Mouse (Mus musculus) liver, embryonic 14.5 days (tissue): Measurements from ENCODE around the gene Srm. TPM values are rescaled to one million over a fixed set of nuclear protein-coding genes. Genes with fewer than 3 reads are reported as not detected.

ENCODE experiments used
- ATAC-seq: fragments of 200-750 bp; cut with Nextera tagmentation; 2 replicates; pipeline ENCODE4 v1.8.0; 2017; ENCODE audit warnings: moderate number of reproducible peaks, mild to moderate bottlenecking, moderate library complexity; ENCODE audit not compliant: insufficient read depth
- DNase-seq, 3 experiments: peaks; one replicate each; pipeline ENCODE4 v3.0.0-alpha.2; 2012 to 2013; ENCODE audit warnings: low read depth in 3 of 3, low spot score in 3 of 3
- H3K27ac ChIP-seq: fragments of 300-500 bp; sonication (generic); 2 replicates; pipeline ENCODE4 v1.5.1; 2014; ENCODE audit warnings: moderate library complexity, mild to moderate bottlenecking, control low read depth, inconsistent platforms
- H3K27me3 ChIP-seq: fragments of 300-500 bp; sonication (generic); 2 replicates; pipeline ENCODE4 v1.6.1; 2014; ENCODE audit warnings: mild to moderate bottlenecking, low read length, moderate library complexity; ENCODE audit not compliant: control insufficient read depth, insufficient read depth
- H3K36me3 ChIP-seq: fragments of 300-500 bp; sonication (generic); replicated peaks from 2 replicates; pipeline ENCODE4 v1.6.1; 2014; ENCODE audit warnings: low read depth; ENCODE audit not compliant: control insufficient read depth, insufficient read depth
- H3K4me1 ChIP-seq, 2 experiments: fragments of 200-500 bp in 1 of 2; fragments of 300-500 bp in 1 of 2; sonication (generic) in 1 of 2; replicated peaks; 2 replicates each; pipeline ENCODE4 v1.6.1; 2012 to 2014; ENCODE audit warnings: antibody characterized with exemption in 1 of 2, inconsistent platforms in 1 of 2, low read length in 1 of 2; ENCODE audit not compliant: control insufficient read depth in 2 of 2, insufficient read depth in 2 of 2
- H3K4me2 ChIP-seq: fragments of 300-500 bp; sonication (generic); 2 replicates; pipeline ENCODE4 v1.6.1; 2014; ENCODE audit warnings: low read depth, mild to moderate bottlenecking, control low read depth, moderate library complexity
- H3K4me3 ChIP-seq, 2 experiments: fragments of 200-500 bp in 1 of 2; fragments of 300-500 bp in 1 of 2; sonication (generic) in 1 of 2; 2 replicates each; pipeline ENCODE4 v1.5.1; 2012 to 2014; ENCODE audit warnings: low read depth in 2 of 2, low read length in 2 of 2, mild to moderate bottlenecking in 2 of 2, control low read depth in 1 of 2, inconsistent platforms in 1 of 2, moderate library complexity in 1 of 2; ENCODE audit not compliant: insufficient read depth in 1 of 2
- H3K9ac ChIP-seq: fragments of 300-500 bp; sonication (generic); replicated peaks from 2 replicates; pipeline ENCODE4 v1.6.1; 2014; ENCODE audit warnings: mild to moderate bottlenecking, control low read depth, moderate library complexity
- H3K9me3 ChIP-seq: fragments of 300-500 bp; sonication (generic); 2 replicates; pipeline ENCODE4 v1.6.1; 2016; ENCODE audit warnings: low read length, mixed read lengths; ENCODE audit not compliant: control insufficient read depth
- CTCF ChIP-seq: IDR thresholded peaks from 2 replicates; pipeline ENCODE4 v1.5.1; 2016; ENCODE audit warnings: antibody characterized with exemption, low read depth, control low read depth
- EP300 ChIP-seq: IDR thresholded peaks from 2 replicates; pipeline ENCODE4 v1.6.1; 2016; ENCODE audit warnings: antibody characterized with exemption, low read depth
- WGBS: fragments of 180-500 bp; shearing (Covaris S2); extraction: QIAGEN DNeasy Blood & Tissue Kit; methylation state at CpG from one replicate; pipeline ENCODE4 v1.1.7; 2014; ENCODE audit not compliant: insufficient replicate concordance; 5-methylcytosine and 5-hydroxymethylcytosine counted together
- polyA plus RNA-seq, 2 experiments: library from polyadenylated mRNA; depleted of rRNA in 1 of 2; stranded (reverse) in 1 of 2; unstranded in 1 of 2; fragments of >200 nt; fragmentation: Nextera tagmentation in 1 of 2; extraction: Ambion mirVana in 1 of 2; gene quantifications; 2 replicates each; pipeline versions ENCODE4 v1.2.1 to v1.2.3; 2012 to 2014

Gene Srm
- polyA plus RNA-seq, 2 experiments: 86.1 to 129 TPM

- H3K27me3 ChIP-seq: no peaks in the 10 kb centered on the region
- no peak overlapping the region for H3K4me2 ChIP-seq
- no peaks in the 10 kb centered on the region for H3K9me3 ChIP-seq
- TF ChIP-seq CTCF (no peak), EP300 (no peak)
- H3K9ac ChIP-seq: no peak overlapping the region
- H3K36me3 ChIP-seq: no peaks in the 10 kb centered on the region
- H3K4me3 ChIP-seq: no peak overlapping the region
- DNase-seq: no peak
- H3K27ac ChIP-seq: no peak overlapping the region
- WGBS: 70% methylated on average over 3 of the region's 3 CpGs
- H3K4me1 ChIP-seq: peaks cover 4 to 7% of the 10 kb centered on the region in 2 experiments; a peak in 3 of 4 replicates
- no peak for ATAC-seq
Measured at GRCm38 (mm10) chr4:148632013-148632692, 40.9 kb downstream of the Srm start.

GRCm38 (mm10) chr4:148633395-148634061 lies 42.2 kb downstream of the Srm start:
- DNase-seq: no peak
- Histone ChIP-seq H3K27ac (no peak overlapping the region), H3K36me3 (no peaks in the 10 kb centered on the region), H3K4me2 (no peak overlapping the region), H3K27me3 (no peaks in the 10 kb centered on the region), H3K4me3 (no peak overlapping the region), H3K4me1 (peaks cover 0 to 7% of the 10 kb centered on the region in 2 experiments; a peak in 2 of 4 replicates), H3K9me3 (no peaks in the 10 kb centered on the region), H3K9ac (no peak overlapping the region)
- peak; percentile 51 for ATAC-seq
- WGBS: 26% methylated on average over 2 of the region's 2 CpGs
- no peak for TF ChIP-seq EP300
- TF ChIP-seq CTCF: no peak

- ATAC-seq (no peak), DNase-seq (no peak)
- Histone ChIP-seq H3K4me1 (peaks cover 0 to 10% of the 10 kb centered on the region in 2 experiments; a peak in 2 of 4 replicates), H3K9me3 (no peaks in the 10 kb centered on the region), H3K9ac (no peak overlapping the region), H3K27me3 (no peaks in the 10 kb centered on the region), H3K4me2 (no peak overlapping the region), H3K36me3 (no peaks in the 10 kb centered on the region), H3K4me3 (no peak overlapping the region), H3K27ac (no peak overlapping the region)
- 55% methylated on average over 2 of the region's 2 CpGs for WGBS
- no peak for TF ChIP-seq CTCF
Measured at GRCm38 (mm10) chr4:148635309-148635708, 44.0 kb downstream of the Srm start.

- no peak overlapping the region for H3K4me3 ChIP-seq
- H3K27me3 ChIP-seq: no peaks in the 10 kb centered on the region
- H3K27ac ChIP-seq: no peak overlapping the region
- TF ChIP-seq EP300 (no peak), CTCF (no peak)
- no peak overlapping the region for H3K4me2 ChIP-seq
- ATAC-seq (no peak), DNase-seq (no peak)
- 27% methylated on average over 9 of the region's 9 CpGs for WGBS
- no peaks in the 10 kb centered on the region for H3K36me3 ChIP-seq
- H3K9me3 ChIP-seq: no peaks in the 10 kb centered on the region
- H3K9ac ChIP-seq: no peak overlapping the region
- H3K4me1 ChIP-seq: peaks cover 0 to 9% of the 10 kb centered on the region in 2 experiments; a peak in 2 of 4 replicates
Measured at GRCm38 (mm10) chr4:148638302-148638701, 47.0 kb downstream of the Srm start.

- Histone ChIP-seq H3K9me3 (no peaks in the 10 kb centered on the region), H3K27me3 (no peaks in the 10 kb centered on the region), H3K36me3 (no peaks in the 10 kb centered on the region), H3K4me3 (no peak overlapping the region), H3K9ac (no peak overlapping the region), H3K4me1 (peaks cover 0 to 9% of the 10 kb centered on the region in 2 experiments; a peak in 2 of 4 replicates), H3K4me2 (no peak overlapping the region), H3K27ac (no peak overlapping the region)
- no peak for ATAC-seq
- WGBS: 68% methylated on average over 2 of the region's 2 CpGs
- TF ChIP-seq EP300 (no peak), CTCF (no peak)
- DNase-seq: no peak
Measured at GRCm38 (mm10) chr4:148639455-148639854, 48.2 kb downstream of the Srm start.
